Mouse (Mus musculus) spleen, adult 12 weeks (tissue): ENCODE data around the gene Fam216a.

Experiments
- DNase-seq: peaks from one replicate; pipeline ENCODE4 v3.0.0; 2022; ENCODE audit warnings: low spot score

Fam216a gene

GRCm38 (mm10) chr5:122390671-122391070 is 18.5 kb upstream of the Fam216a start:
- no peak for DNase-seq

GRCm38 (mm10) chr5:122390006-122390405 is 17.8 kb upstream of the Fam216a start:
- DNase-seq = no peak

GRCm38 (mm10) chr5:122379374-122380155 is 7.4 kb upstream of the Fam216a start:
- DNase-seq = peak; percentile 58

- DNase-seq = no peak
Observed at GRCm38 (mm10) chr5:122378171-122378570, 6.0 kb upstream of the Fam216a start.

GRCm38 (mm10) chr5:122377101-122377833 is 5.1 kb upstream of the Fam216a start:
- no peak for DNase-seq

- DNase-seq = no peak
Observed at GRCm38 (mm10) chr5:122372878-122373277, 714 bp upstream of the Fam216a start.

GRCm38 (mm10) chr5:122371591-122372191 is 473 bp downstream of the Fam216a start, which contains the start of gene Gpn3:
Gpn3 (plus strand) TSS chr5:122371876.
- no peak for DNase-seq

GRCm38 (mm10) chr5:122354492-122355067 is 17.6 kb downstream of the Fam216a start:
- no peak for DNase-seq

GRCm38 (mm10) chr5:122353807-122354491 is 18.2 kb downstream of the Fam216a start, which contains the start of the genes Rad9b and Vps29:
Rad9b (minus strand) TSS chr5:122354233.
Vps29 (plus strand) TSS chr5:122354369.
- DNase-seq = peak; percentile 99

GRCm38 (mm10) chr5:122345777-122346176 is 26.4 kb downstream of the Fam216a start:
- DNase-seq = no peak

- peak; percentile 69 for DNase-seq
Observed at GRCm38 (mm10) chr5:122344260-122344659, 27.9 kb downstream of the Fam216a start.

GRCm38 (mm10) chr5:122343768-122344167 is 28.4 kb downstream of the Fam216a start:
- no peak for DNase-seq

- no peak for DNase-seq
Observed at GRCm38 (mm10) chr5:122342874-122343273, 29.3 kb downstream of the Fam216a start.

- no peak for DNase-seq
Observed at GRCm38 (mm10) chr5:122336554-122337294, 35.4 kb downstream of the Fam216a start.

- no peak for DNase-seq
Observed at GRCm38 (mm10) chr5:122334682-122335081, 37.5 kb downstream of the Fam216a start.

- DNase-seq = no peak
Observed at GRCm38 (mm10) chr5:122330269-122330668, 41.9 kb downstream of the Fam216a start.

- no peak for DNase-seq
Observed at GRCm38 (mm10) chr5:122327283-122327682, 44.9 kb downstream of the Fam216a start.

- no peak for DNase-seq
Observed at GRCm38 (mm10) chr5:122325477-122325876, 46.7 kb downstream of the Fam216a start.

GRCm38 (mm10) chr5:122324608-122325431 is 47.3 kb downstream of the Fam216a start:
- DNase-seq = no peak

GRCm38 (mm10) chr5:122323523-122323922 is 48.6 kb downstream of the Fam216a start:
- no peak for DNase-seq
